Mouse (Mus musculus): ENCODE results near the gene Ripor2.

DNA sequence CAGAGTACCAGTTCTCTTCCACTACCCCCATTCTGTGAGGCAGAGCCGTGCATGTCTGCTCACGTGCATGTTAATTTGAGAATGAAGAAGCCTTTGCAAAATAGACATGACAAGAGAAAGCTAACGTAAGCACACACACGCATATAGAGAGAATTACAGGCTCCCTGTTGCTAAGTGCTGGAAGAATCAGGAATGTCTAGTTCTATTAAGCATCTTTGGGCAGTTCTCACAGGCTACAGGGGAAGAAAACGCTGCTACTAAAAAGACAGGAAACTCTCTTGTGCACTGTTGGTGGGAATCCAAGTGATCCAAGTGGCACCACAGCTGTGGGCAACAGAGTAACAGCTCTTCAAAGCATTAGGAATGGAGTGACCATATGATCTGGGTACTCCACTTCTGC, 43.1 kb downstream of the Ripor2 start:
- no peak for TF ChIP-seq EP300 (IDR thresholded peaks at IDR 0.05; ENCODE audit: insufficient read depth, low read depth, low read length)
- no peak for TF ChIP-seq CTCF (IDR thresholded peaks at IDR 0.05)

Measured in heart, adult 2 months (tissue).